Mouse (Mus musculus) CD4-positive helper T cell, adult 2 months (primary cell): ENCODE results near the gene Dnah12.
"Not testable (repeated sequence)": the region's sequence is repeated elsewhere in the genome, so short reads cannot be mapped to it uniquely, and the experiment has no call there.

ENCODE experiments used
- DNase-seq: peaks from one replicate; pipeline ENCODE4 v3.0.0-alpha.2; 2012; ENCODE audit warnings: low read depth, missing footprints, low spot score

The Dnah12 gene

DNA sequence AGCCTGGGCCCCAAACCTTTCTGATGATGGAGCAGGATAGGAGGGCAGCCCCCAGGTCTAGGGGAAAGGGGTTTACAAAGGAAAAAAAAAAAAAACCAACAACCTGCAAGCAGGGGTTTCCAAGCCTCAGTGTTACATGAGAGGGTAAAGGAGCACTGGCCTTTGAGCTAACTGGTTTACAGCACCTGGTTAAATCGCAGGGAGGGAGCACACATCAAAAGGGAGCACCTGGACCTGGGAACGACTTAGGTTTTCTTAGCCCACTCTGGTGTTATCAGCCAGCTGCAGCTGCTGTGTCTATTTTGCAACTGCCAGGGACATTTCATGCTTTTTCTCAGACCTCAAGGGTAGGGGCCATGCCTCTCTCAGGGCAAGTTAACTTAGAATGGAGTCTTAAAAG, 26.6 kb downstream of the Dnah12 start:
- DNase-seq = not testable (repeated sequence)

DNA sequence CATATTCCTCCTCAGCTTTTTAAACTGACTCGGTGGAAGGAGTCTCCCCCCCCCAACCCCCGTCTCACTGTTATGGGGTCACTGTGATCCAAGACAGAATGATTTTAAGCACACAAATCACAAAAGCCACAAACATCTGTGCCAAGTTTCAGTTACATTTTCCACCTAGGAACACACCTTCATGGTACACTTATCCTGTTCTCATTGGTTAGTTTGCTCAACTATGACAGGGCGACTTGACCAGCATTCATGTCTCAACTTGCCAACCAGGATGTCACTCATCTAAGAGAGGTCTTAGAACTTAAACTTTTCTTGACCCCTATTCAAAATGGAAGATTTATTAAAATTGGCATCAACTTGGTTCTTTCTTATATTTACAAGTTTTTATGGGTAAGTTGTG, 31.8 kb downstream of the Dnah12 start:
- no peak for DNase-seq

DNA sequence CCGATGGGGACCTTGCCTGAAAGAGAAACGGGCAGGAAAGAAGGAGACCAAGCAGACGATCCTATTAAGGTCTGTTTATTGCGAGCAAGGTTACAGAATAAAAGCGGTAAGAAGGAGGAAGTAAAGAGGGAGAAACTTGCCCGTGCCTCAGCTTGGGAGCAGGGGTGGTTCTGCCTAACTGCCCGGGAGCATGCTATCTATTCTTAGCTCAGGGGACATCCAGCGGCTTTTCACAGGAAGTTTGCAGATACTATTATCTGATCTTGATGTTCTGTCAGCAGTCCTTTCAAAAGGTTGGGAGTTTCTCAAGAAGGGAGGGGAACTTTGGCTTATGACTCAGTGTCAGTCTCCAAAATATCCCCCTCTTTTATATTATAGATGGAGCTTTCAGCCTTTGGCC, 65.5 kb downstream of the Dnah12 start:
- no peak for DNase-seq

DNA sequence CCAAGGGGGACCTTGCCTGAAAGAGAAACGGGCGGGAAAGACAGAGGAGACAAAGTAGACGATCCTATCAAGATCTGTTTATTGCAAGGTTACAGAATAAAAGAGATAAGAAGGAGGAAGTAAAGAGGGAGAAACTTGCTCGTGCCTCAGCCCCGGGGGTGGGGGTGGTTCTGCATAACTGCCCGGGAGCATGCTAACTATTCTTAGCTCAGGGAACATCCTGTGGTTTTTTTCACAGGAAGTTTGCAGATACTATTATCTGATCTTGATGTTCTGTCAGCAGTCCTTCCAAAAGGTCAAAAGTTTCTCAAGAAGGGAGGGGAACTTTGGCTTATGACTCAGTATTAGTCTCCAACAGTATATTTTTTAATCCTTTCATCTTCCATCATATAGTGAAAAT, 71.8 kb downstream of the Dnah12 start:
- peak; percentile 19 for DNase-seq

DNA sequence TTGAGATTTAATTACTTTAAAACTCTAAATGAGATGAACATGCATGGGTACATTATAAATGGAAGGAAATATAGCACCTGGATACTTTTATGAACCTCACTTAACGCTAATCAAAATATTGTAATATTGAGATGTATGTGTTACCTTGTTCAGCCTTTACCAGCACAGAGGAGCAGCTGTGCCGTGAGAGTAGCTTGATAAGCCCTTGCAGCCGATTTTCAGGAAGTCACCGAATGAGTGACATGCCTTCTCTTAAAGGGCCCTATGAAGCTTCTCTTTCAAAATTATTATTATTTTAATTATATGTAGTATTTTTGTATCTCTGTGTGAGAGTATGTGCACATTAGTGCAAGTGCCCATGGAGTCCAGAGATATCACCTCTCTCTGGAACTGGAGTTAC, 75.1 kb downstream of the Dnah12 start:
- DNase-seq = no peak

DNA sequence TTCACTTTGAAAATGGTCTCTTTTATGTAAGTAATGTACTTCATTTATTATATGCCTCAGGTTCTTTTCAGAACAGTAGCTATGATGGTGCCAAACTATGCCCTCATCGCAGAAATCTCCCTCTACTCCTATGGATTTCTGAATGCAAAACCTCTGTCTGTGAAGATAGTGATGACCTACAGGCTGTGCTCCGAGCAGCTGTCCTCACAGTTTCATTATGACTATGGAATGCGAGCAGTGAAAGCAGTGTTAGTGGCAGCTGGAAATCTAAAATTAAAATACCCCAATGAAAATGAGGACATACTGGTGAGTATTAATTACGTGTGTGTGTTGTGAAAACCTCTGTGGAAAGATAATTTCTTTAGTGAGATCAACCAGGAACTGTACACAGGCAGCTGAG, 80.5 kb downstream of the Dnah12 start:
- DNase-seq = no peak

DNA sequence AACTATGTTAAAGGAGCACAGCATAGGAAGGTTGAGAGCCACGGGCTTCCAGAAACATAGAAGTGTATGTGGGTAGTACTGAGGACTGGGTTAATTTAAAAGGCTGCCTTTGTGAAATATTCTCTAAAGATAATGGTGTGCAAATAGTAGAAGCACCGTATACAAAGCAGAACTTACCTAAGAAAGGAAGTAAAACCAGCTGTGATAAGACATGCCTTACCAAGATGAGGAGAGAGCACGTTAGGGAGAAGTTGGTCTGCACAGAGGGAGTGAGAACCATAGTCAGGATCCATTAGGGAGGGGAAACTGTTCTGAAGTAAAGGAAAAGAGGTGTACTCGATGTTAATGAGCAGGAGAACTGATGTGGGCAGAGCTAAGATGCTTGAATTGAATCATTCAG, 90.7 kb downstream of the Dnah12 start:
- DNase-seq = no peak

DNA sequence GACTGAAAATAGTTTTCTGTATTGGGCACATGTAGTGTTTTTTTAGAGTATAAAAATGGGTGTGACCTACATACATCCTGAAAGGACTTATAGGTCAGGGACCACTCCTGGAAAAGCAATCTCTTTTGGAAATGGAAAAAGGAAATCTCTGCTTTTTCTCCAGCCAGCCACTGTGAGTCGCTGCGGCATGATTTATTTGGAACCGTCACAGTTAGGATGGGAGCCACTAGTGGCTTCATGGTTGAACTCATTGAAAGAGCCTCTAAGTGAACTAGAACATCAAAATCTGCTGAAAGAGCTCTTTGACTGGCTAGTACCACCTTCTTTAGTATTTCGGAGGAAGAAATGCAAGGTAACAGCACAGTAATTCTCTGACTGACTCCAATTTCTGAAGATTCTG, 92.6 kb downstream of the Dnah12 start:
- no peak for DNase-seq

DNA sequence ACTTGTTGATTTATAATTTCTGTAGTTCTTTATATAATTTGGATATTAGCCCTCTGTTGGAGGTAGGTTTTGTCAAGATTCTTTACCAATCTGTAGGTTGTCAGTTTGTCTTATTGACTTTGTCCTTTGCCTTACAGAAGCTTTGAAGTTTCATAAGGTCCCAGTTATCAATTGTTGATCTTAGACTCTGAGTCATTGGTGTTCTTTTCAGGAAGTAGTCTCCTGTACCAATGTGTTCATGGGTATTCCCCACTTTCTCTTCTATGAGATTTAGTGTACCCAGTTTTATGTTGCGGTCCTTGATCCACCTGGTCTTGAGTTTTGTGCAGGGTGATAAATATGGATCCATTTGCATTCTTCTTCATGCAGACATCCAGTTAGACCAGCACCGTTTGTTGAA, 101.4 kb downstream of the Dnah12 start:
- peak; percentile 21 for DNase-seq

DNA sequence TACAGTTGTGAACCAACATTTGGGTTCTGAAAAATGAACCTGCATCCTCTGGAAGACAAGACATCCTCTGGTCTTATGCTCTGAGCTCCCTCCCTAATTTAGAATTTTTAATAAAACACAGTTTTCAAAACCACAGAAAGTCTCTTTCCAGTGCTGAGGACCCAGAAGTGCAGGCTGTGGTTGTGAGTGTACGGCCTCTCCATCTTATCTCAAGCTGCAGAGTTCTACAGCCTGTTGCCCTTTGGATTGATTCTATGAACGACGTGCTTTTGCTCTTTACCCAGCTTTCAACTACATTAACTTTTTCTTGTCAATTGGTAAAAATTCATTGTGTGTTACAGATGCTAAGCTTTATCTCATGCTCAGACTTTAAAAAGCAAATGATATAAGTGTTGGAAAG, 105.3 kb downstream of the Dnah12 start:
- DNase-seq = no peak

DNA sequence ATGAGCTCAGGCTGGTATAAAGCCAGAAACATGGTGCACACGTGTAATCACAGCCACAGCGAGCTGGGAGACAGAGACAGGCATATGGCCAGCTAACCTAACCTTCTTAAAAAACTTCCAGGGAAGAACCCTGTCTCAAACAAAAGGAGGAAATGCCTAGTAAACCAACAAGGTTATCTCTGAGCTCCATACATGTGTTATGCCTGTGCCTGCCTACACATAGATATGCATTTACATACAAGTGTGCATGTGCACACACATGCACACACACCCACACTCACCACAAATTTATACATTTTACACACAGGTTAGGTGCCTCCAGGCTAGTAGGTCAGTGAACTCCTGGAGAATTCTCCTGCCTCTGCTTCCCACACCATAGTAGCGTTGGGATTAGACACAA, 106.2 kb downstream of the Dnah12 start:
- DNase-seq = no peak

DNA sequence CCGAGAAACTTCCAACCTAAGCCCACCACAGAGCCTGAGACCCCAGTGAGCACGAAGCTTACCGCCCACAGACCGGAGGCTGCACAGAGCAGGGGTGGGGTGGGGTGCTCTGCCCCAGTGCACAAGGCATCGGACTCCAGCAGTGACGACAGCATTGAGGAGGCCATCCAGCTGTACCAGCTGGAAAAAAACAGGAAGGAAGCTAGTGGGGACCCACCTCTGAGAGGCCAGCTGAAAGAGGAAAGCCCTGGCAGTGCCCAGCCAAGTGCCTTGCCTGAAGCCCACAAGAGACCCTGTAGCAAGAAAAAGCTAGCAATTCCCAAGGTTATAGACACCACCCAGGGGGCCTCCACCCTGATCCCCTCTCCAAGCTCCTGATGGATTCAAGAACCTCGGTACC, 112.4 kb downstream of the Dnah12 start:
- DNase-seq = no peak

DNA sequence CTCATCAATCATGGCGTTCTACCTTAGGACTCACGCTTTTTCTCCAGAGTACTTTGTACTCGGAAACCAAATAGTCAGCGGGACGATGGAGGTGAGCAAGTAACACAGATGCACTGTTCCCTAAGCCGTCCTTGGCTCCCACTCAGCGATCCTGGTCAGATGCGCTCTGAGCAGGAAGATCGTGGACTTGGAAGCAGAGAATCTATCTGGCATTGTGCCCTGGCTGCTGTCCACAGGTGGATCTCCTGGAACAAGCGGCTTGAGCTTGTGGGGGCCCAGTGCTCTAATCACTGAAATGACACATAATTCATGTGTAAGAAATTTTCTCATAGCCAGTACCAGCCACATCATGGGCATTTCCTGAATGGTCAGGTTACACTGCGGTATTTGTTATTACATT, 119.7 kb downstream of the Dnah12 start:
- DNase-seq = no peak

DNA sequence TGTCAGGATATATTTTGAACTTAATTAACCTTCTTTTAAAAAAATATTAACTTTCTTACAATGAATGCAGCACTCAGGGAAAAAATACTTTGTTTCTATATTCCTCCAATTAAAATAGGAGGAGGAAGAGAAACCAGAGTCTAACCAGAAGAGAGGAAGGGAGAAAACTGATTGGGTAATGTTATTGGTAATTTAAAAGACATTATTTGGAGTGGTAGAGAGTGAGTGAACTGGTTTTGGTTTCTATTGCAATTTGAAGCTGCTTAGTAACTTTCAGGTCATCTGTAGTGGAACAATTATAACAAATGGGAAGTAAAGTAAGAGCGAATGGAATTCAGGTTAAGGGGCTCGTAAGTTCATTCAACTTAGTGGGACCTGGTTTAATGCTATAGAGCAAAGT, 120.8 kb downstream of the Dnah12 start:
- DNase-seq = no peak

DNA sequence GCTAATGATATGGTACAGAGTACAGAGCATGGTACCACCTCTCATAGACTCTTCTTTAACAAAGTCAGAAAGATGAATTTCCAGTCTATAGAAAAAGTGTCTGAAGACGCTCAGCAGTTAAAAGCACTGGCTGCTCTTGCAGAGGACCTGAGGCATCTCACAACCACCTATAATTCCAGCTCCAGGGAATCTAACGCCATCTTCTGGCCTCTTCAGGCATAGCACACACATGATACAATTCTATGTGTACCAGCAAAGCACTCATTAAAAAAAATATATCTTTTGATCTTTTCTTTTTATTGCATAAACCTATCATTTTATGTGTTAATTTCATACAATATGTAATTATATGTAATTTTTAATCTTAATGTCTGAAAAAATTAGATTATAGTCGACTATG, 121.8 kb downstream of the Dnah12 start:
- no peak for DNase-seq

DNA sequence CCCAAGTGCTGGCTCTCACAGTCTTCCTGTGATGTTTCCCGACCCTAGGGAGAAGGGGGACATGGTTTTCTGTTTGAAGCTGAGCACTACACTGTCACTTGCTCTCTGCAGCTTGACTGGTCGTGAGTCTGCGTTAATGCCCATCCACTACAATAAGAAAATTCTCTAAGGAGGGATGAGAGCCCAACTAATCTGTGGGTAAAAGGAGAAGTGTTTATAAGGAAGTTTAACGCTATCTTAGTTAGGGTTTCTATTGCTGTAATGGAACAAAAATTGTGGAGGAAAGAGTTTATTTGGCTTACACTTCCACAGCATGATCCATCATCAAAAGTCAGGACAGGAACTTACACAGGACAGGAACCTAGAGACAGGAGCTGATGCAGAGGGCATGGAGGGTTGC, 123.7 kb downstream of the Dnah12 start:
- DNase-seq = no peak

DNA sequence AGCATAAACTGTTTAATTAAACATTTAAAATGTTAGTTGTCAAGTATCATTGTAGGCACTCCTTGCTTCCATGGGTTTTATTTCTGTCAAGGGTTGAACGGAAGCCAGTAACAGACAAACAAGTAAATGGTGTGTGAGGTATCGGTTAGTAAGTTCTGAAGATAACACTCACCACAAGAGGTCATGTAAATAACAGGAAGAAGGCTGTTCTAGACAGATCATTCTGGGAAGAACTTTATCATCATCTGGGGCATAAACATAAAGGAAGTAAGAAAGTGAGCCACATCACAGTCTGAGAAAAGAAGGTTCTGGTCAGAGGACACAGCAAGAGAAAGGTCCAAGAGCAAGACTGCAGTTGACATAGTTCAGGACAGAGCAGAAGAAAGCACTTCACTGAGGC, 132.9 kb downstream of the Dnah12 start:
- peak; percentile 38 for DNase-seq

DNA sequence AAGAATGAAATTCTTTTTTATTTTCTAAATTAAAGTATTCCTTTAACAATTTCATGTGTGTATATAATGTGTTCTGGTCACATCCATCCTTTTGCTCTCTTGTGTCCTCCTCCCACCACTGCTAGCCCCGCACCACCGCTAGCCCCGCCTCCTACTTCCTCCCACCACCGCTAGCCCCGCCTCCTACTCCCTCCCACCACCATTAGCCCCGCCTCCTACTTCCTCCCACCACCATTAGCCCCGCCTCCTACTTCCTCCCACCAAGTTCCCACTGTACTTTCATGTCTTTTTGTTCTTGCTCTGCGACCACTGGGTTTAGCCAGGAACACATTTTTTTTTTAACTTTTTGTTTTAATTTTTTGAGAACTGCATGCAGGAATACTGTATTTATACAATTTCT, 160.0 kb downstream of the Dnah12 start:
- DNase-seq = no peak

DNA sequence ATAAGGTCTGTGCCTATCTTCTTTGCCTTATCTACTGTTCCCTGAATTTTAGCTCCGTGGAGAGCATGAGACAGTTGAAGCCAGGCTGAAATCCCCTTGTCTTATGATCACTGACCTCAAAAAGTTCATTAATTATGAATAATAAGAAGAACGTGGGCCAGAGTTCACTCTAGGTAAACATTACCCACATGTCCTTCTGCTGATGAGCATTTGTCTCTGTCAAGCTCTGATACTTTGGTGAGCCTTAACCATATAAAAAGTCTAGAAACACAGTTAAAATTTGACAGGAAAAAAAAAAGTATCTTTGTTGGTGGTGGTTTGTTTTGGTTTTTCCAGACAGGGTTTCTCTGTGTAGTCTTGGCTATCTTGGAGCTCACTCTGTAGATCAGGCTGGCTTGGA, 161.0 kb downstream of the Dnah12 start:
- no peak for DNase-seq

DNA sequence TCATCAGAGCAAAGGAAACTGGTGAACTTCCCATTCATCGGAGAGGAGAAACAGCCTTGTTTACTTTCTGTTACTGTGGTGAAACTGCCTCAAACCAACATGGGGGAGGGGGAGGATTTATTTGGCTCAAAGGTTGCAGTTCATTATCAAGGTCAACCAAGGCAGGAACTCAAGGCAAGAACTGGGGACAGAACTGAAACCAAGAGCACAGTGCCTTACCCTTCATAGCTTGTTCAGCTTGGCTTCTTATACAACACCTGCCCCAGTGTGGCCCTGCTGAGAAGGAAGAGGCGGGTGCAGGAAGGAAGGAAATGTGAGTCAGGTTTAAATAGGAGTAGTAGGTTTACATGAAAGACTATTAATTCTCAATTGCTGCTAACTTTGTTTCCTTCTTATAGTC, 165.3 kb downstream of the Dnah12 start:
- peak; percentile 21 for DNase-seq

DNA sequence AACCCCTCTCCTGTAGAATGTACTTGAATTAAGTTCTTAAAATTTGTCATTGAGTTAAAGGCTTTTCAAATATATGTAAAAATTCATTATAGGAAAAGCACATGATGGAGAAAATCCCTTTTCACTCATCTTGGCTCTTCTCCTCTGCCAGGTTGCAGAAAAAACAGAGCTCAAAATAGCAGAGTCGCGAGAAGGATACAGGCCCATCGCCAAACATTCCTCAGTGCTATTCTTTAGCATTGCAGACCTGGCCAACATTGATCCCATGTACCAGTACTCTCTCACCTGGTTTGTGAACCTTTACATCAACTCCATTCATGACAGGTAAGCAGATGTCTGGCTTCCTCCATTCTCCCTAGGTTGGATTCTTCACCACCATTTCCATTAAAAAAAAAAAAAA, 165.9 kb downstream of the Dnah12 start:
- no peak for DNase-seq

DNA sequence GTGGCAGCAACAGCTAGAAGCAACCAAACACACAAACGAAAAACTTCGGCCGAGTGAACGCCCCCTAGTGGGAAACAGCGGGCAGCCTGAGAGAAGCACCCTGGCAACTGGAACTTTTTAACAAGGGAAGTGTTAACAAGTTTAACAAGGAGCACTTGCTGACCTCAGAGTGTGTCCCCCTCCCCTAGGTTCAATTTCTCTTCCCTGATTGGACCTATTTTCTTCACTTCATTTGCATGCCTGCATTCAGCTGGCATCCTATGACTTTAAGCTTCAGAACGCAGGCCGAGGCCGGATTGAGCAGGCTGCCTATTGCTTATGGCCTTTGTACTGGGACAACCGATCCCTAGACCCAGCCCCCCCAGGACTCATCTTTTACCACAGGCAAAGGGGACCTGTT, 174.3 kb downstream of the Dnah12 start:
- DNase-seq = no peak

DNA sequence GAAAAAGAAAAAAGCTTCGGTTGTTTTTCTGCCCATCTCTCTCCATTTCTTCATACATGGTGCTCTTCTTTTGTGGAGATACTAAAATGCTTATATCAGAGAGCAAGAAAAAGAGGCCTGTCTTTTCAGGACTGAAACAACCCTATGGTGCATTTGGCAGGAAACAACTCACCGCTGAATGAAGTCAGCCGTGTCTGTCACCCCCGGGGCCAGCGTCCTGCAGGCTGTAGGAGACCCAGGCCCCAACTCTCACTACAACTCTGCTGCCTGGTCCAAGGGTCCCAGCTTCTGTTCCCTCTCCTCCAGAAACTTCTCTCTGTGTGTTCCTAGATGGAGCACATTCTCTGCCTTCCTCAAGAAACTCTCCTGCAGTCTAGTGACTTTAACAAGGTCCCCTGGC, 175.2 kb downstream of the Dnah12 start:
- no peak for DNase-seq

DNA sequence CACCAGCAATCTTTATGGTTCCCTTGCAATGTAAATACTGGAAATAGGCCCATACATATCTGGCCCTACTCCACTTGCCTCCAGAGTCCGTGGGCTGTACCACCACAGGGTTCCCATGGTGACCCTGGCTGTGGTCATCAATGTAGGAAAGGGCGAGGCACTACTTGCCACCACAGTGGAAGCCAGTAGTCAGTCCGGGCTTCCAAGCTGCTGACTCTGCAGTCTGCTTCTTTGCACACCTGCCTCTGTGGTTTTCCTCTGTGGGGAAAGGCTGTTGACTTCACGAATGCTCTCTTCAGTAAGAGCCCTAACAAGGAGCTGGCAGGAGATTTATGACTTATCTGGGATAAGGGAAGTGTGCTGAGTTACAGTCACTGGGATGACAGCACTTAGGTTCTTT, 185.7 kb downstream of the Dnah12 start:
- DNase-seq = peak; percentile 65

DNA sequence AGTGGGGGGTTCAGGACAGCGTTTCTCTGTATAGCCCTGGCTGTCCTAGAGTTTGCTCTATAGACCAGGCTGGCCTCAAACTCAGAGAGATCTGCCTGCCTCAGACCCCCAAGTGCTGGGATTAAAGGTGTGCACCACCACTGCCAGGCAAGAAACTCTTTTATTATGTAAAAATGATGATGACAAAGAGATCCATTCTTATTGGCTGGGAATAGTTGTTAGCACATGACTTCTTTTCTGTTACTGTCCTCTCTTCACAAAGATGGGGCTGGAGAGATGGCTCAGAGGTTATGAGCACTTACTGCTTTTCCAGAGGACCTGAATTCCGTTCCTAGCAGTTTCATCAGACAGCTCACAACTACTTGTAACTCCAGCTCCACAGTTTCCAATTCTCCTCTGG, 186.9 kb downstream of the Dnah12 start:
- DNase-seq = no peak
